Comparison of ENCODE assay signal across 17 mouse cellular contexts in genomic region chr10:80271870-80272585, GRCm38 (mm10). TPM values are rescaled to one million over a fixed set of nuclear protein-coding genes. Genes with fewer than 3 reads are reported as not detected.
A peak's percentile ranks its signal among the peaks of the same experiment; 100 is the strongest.
DNase-seq lines count a peak whose midpoint lies in the region; ATAC-seq and TF ChIP-seq lines count a peak whose summit lies in the region.
"Had no signal": no experiment of that assay in that cellular context is flagged by ENCODE, and none has a peak within 500 bp of the region (broad histone marks: within the 10 kb centered on the region; RNA-seq: fewer than 3 reads in every experiment).

No protein-coding gene starts in this region.

- peaks cover 16% of the 10 kb centered on the region for H3K36me3 ChIP-seq in neural tube, embryonic 14.5 days (ENCODE audit: control insufficient read depth, insufficient read depth, low read length)
- peaks cover 24% of the 10 kb centered on the region for H3K36me3 ChIP-seq in neural tube, embryonic 15.5 days
- H3K36me3 ChIP-seq in liver, embryonic 13.5 days, result peaks cover 87% of the 10 kb centered on the region

- 0 out of 2 replicates have a peak overlapping the region, but pooled peaks have one; percentile 16 for H3K9ac ChIP-seq in neural tube, embryonic 14.5 days (replicated peaks; ENCODE audit: low read depth, low read length)
- H3K9ac ChIP-seq in neural tube, embryonic 15.5 days (replicated peaks), result no peak overlapping the region; the same call in 1 of the 2 replicates
- H3K9ac ChIP-seq in liver, embryonic 13.5 days, result peak overlapping the region; percentile 100
- H3K9ac ChIP-seq: forebrain, embryonic 13.5 days; hindbrain, embryonic 15.5 days; kidney, embryonic 15.5 days had no signal

- H3K4me3 ChIP-seq in gastrocnemius, adult 2 months, result no peak overlapping the region
- H3K4me3 ChIP-seq in neural tube, embryonic 14.5 days (ENCODE audit: low read depth, low read length), result no peak overlapping the region
- no peak overlapping the region for H3K4me3 ChIP-seq in neural tube, embryonic 15.5 days (replicated peaks)
- peak overlapping the region; percentile 98 for H3K4me3 ChIP-seq in liver, embryonic 13.5 days (replicated peaks)
- H3K4me3 ChIP-seq: embryonic facial prominence, embryonic 12.5 days; forebrain, embryonic 13.5 days; hindbrain, embryonic 15.5 days; kidney, embryonic 15.5 days had no signal

- ATAC-seq in neural tube, embryonic 14.5 days (ENCODE audit: low read depth), result no peak
- ATAC-seq in neural tube, embryonic 15.5 days (ENCODE audit: low FRiP score), result no peak
- ATAC-seq in liver, embryonic 13.5 days (ENCODE audit: low read depth), result peak; percentile 77
- ATAC-seq: forebrain, embryonic 13.5 days had no signal

- WGBS in neural tube, embryonic 14.5 days, result 90% methylated on average over 8 of the region's 8 CpGs
- 89% methylated on average over 8 of the region's 8 CpGs for WGBS in neural tube, embryonic 15.5 days
- 63% methylated on average over 8 of the region's 8 CpGs for WGBS in liver, embryonic 13.5 days (ENCODE audit: insufficient replicate concordance)

- DNase-seq in gastrocnemius, adult 2 months, result peak; percentile 27
- DNase-seq in gastrocnemius, postnatal 10 days, result no peak
- peak; percentile 66 for DNase-seq in liver, embryonic 13.5 days
- no peak for DNase-seq in retina, postnatal 1 day
- no peak for DNase-seq in layer of hippocampus, adult 8-10 months (ENCODE audit: low spot score in 2 of 2)
- DNase-seq: adrenal gland, postnatal 14 days; gastrocnemius, postnatal 25 days; lung, adult 2 months; right cerebral cortex, postnatal 25 days; thymus, postnatal 4 days had no signal

- no peaks in the 10 kb centered on the region for H3K9me3 ChIP-seq in neural tube, embryonic 14.5 days (ENCODE audit: control insufficient read depth, low read length)
- H3K9me3 ChIP-seq in neural tube, embryonic 15.5 days (replicated peaks), result no peaks in the 10 kb centered on the region
- H3K9me3 ChIP-seq in liver, embryonic 13.5 days (replicated peaks), result no peaks in the 10 kb centered on the region
- H3K9me3 ChIP-seq: embryonic facial prominence, embryonic 12.5 days; forebrain, embryonic 13.5 days; hindbrain, embryonic 15.5 days; kidney, embryonic 15.5 days had no signal

- peak overlapping the region; percentile 53; the same call in 1 of the 2 replicates for H3K27ac ChIP-seq in gastrocnemius, adult 2 months
- H3K27ac ChIP-seq in neural tube, embryonic 14.5 days (ENCODE audit: low read depth, low read length), result no peak overlapping the region
- H3K27ac ChIP-seq in neural tube, embryonic 15.5 days (replicated peaks), result no peak overlapping the region
- H3K27ac ChIP-seq in liver, embryonic 13.5 days, result peak overlapping the region; percentile 96
- H3K27ac ChIP-seq: embryonic facial prominence, embryonic 12.5 days; forebrain, embryonic 13.5 days; hindbrain, embryonic 15.5 days; kidney, embryonic 15.5 days had no signal

- TF ChIP-seq CTCF in gastrocnemius, adult 2 months (IDR thresholded peaks at IDR 0.05), result no peak

- no peaks in the 10 kb centered on the region for H3K27me3 ChIP-seq in neural tube, embryonic 14.5 days (ENCODE audit: control insufficient read depth, insufficient read depth, low read length)
- no peaks in the 10 kb centered on the region for H3K27me3 ChIP-seq in neural tube, embryonic 15.5 days (replicated peaks)
- no peaks in the 10 kb centered on the region for H3K27me3 ChIP-seq in liver, embryonic 13.5 days
- H3K27me3 ChIP-seq: embryonic facial prominence, embryonic 12.5 days; forebrain, embryonic 13.5 days; hindbrain, embryonic 15.5 days; kidney, embryonic 15.5 days had no signal

- peaks cover 18% of the 10 kb centered on the region for H3K4me1 ChIP-seq in neural tube, embryonic 14.5 days (ENCODE audit: control insufficient read depth, insufficient read depth, low read length)
- peaks cover 58% of the 10 kb centered on the region for H3K4me1 ChIP-seq in neural tube, embryonic 15.5 days
- peaks cover 84% of the 10 kb centered on the region for H3K4me1 ChIP-seq in liver, embryonic 13.5 days (replicated peaks)

- no peak overlapping the region for H3K4me2 ChIP-seq in neural tube, embryonic 14.5 days (ENCODE audit: low read depth, low read length)
- H3K4me2 ChIP-seq in neural tube, embryonic 15.5 days, result no peak overlapping the region
- peak overlapping the region; percentile 88 for H3K4me2 ChIP-seq in liver, embryonic 13.5 days
- H3K4me2 ChIP-seq: embryonic facial prominence, embryonic 12.5 days; forebrain, embryonic 13.5 days; hindbrain, embryonic 15.5 days; kidney, embryonic 15.5 days had no signal

- intact Hi-C loops in gastrocnemius, adult 2 months (cut with DNase I), result no loop called here

RNA-seq across cellular contexts. Expression of gene Dazap1, which starts 10.7 kb away (rescaled TPM):
- total RNA-seq in gastrocnemius, adult 2 months (2021), result 10 to 100 TPM; 34.2 to 38.4 TPM
- 10 to 100 TPM; 67.8 to 81.0 TPM for total RNA-seq in gastrocnemius, postnatal 10 days (2021)
- 37.5 and 39.8 TPM in 2 replicates for polyA plus RNA-seq in neural tube, embryonic 14.5 days (2014; fragmentation: Nextera tagmentation; extraction: Ambion mirVana)
- polyA plus RNA-seq in neural tube, embryonic 15.5 days (2015; fragmentation: Nextera tagmentation; extraction: Ambion mirVana), result 48.6 and 50.4 TPM in 2 replicates
- polyA plus RNA-seq in liver, embryonic 13.5 days (2015; fragmentation: Nextera tagmentation; extraction: Ambion mirVana), result 33.5 and 34.7 TPM in 2 replicates
- total RNA-seq in layer of hippocampus, adult 8-10 months (2022), result 10 to 100 TPM; 84.8 to 98.3 (median 91.6) TPM

RNA-seq across cellular contexts. Expression of gene Gamt, which starts 11.2 kb away (rescaled TPM):
- 10 to 100 TPM; 14.0 to 28.5 TPM for total RNA-seq in gastrocnemius, adult 2 months (2021)
- total RNA-seq in gastrocnemius, postnatal 10 days (2021), result 100 to 1,000 TPM; 342 to 351 TPM
- polyA plus RNA-seq in neural tube, embryonic 14.5 days (2014; fragmentation: Nextera tagmentation; extraction: Ambion mirVana), result 18.6 and 25.8 TPM in 2 replicates
- polyA plus RNA-seq in neural tube, embryonic 15.5 days (2015; fragmentation: Nextera tagmentation; extraction: Ambion mirVana), result 27.9 and 34.6 TPM in 2 replicates
- polyA plus RNA-seq in liver, embryonic 13.5 days (2015; fragmentation: Nextera tagmentation; extraction: Ambion mirVana), result 53.5 and 57.2 TPM in 2 replicates
- total RNA-seq in layer of hippocampus, adult 8-10 months (2022), result 10 to 100 TPM; 22.4 to 34.7 (median 27.9) TPM

RNA-seq across cellular contexts. Expression of gene Rps15, which starts 20.2 kb away (rescaled TPM):
- 100 to 1,000 TPM; 634 to 773 TPM for total RNA-seq in gastrocnemius, adult 2 months (2021)
- total RNA-seq in gastrocnemius, postnatal 10 days (2021), result 100 to 1,000 TPM; 952 to 954 TPM
- 537 and 599 TPM in 2 replicates for polyA plus RNA-seq in neural tube, embryonic 14.5 days (2014; fragmentation: Nextera tagmentation; extraction: Ambion mirVana)
- polyA plus RNA-seq in neural tube, embryonic 15.5 days (2015; fragmentation: Nextera tagmentation; extraction: Ambion mirVana), result 544 and 638 TPM in 2 replicates
- 792 and 836 TPM in 2 replicates for polyA plus RNA-seq in liver, embryonic 13.5 days (2015; fragmentation: Nextera tagmentation; extraction: Ambion mirVana)
- 1,000 to 10,000 TPM in 1 of 4 experiments, 100 to 1,000 TPM in 3; 755 to 1,005 (median 888) TPM for total RNA-seq in layer of hippocampus, adult 8-10 months (2022)

RNA-seq across cellular contexts. Expression of gene Ndufs7, which starts 23.1 kb away (rescaled TPM):
- total RNA-seq in gastrocnemius, adult 2 months (2021), result 100 to 1,000 TPM; 496 to 663 TPM
- total RNA-seq in gastrocnemius, postnatal 10 days (2021), result 100 to 1,000 TPM; 371 to 457 TPM
- polyA plus RNA-seq in neural tube, embryonic 14.5 days (2014; fragmentation: Nextera tagmentation; extraction: Ambion mirVana), result 309 and 366 TPM in 2 replicates
- 353 and 368 TPM in 2 replicates for polyA plus RNA-seq in neural tube, embryonic 15.5 days (2015; fragmentation: Nextera tagmentation; extraction: Ambion mirVana)
- 241 and 294 TPM in 2 replicates for polyA plus RNA-seq in liver, embryonic 13.5 days (2015; fragmentation: Nextera tagmentation; extraction: Ambion mirVana)
- total RNA-seq in layer of hippocampus, adult 8-10 months (2022), result 100 to 1,000 TPM; 190 to 206 (median 201) TPM

RNA-seq across cellular contexts. Expression of gene Apc2, which starts 23.7 kb away (rescaled TPM):
- under 1 TPM; 0.20 to 0.77 TPM for total RNA-seq in gastrocnemius, adult 2 months (2021)
- under 1 TPM; 0.87 to 0.95 TPM for total RNA-seq in gastrocnemius, postnatal 10 days (2021)
- polyA plus RNA-seq in neural tube, embryonic 14.5 days (2014; fragmentation: Nextera tagmentation; extraction: Ambion mirVana), result 169 and 231 TPM in 2 replicates
- polyA plus RNA-seq in neural tube, embryonic 15.5 days (2015; fragmentation: Nextera tagmentation; extraction: Ambion mirVana), result 122 and 144 TPM in 2 replicates
- polyA plus RNA-seq in liver, embryonic 13.5 days (2015; fragmentation: Nextera tagmentation; extraction: Ambion mirVana), result 0.13 and 0.24 TPM in 2 replicates
- 100 to 1,000 TPM in 3 of 4 experiments, 10 to 100 TPM in 1; 90.4 to 113 (median 110) TPM for total RNA-seq in layer of hippocampus, adult 8-10 months (2022)
- total RNA-seq: megakaryocyte progenitor cell, adult 5-6 weeks had no signal

Comparison
In these comparisons a context has a peak if more than half of its experiments do, and no peak if none do; other contexts are left out.
1. DNase-seq: peak in gastrocnemius, adult 2 months (single experiment) and liver, embryonic 13.5 days (single experiment); none in gastrocnemius, postnatal 10 days (single experiment), retina, postnatal 1 day (single experiment) and layer of hippocampus, adult 8-10 months (0 of 2).
2. RNA of gene Gamt, which starts 11.2 kb away (total RNA-seq): 342 to 351 TPM in gastrocnemius, postnatal 10 days; 22.4 to 34.7 TPM in layer of hippocampus, adult 8-10 months and 14.0 to 28.5 TPM in gastrocnemius, adult 2 months; every median in the first group is over 4 times any median in the second.
3. H3K27ac ChIP-seq: peak in gastrocnemius, adult 2 months (single experiment) and liver, embryonic 13.5 days (single experiment); none in neural tube, embryonic 14.5 days (single experiment) and neural tube, embryonic 15.5 days (single experiment).